Mouse (Mus musculus) olfactory bulb, adult 2 months (tissue): ENCODE results near the gene Pid1. TPM values are rescaled to one million over a fixed set of nuclear protein-coding genes. Genes with fewer than 3 reads are reported as not detected.

Source experiments
- H3K27ac ChIP-seq: fragments of 200-500 bp; 2 replicates; pipeline ENCODE4 v1.5.1; 2012; ENCODE audit warnings: low read depth, low read length; ENCODE audit not compliant: insufficient read depth
- H3K4me1 ChIP-seq: fragments of 200-500 bp; 2 replicates; pipeline ENCODE4 v1.6.1; 2012; ENCODE audit warnings: low read length; ENCODE audit not compliant: control insufficient read depth, insufficient read depth
- H3K4me3 ChIP-seq: fragments of 200-500 bp; 2 replicates; pipeline ENCODE4 v1.5.1; 2012; ENCODE audit warnings: mild to moderate bottlenecking, low read depth, low read length, moderate library complexity; ENCODE audit not compliant: insufficient read depth
- CTCF ChIP-seq: fragments of 200-500 bp; IDR thresholded peaks from 2 replicates; pipeline ENCODE4 v1.5.1; 2012; ENCODE audit warnings: low read depth, mild to moderate bottlenecking, low read length, moderate library complexity; ENCODE audit not compliant: insufficient read depth
- POLR2A ChIP-seq: fragments of 200-500 bp; IDR thresholded peaks from 2 replicates; pipeline ENCODE4 v1.6.1; 2012; ENCODE audit warnings: mild to moderate bottlenecking, low read depth, low read length, moderate library complexity; ENCODE audit not compliant: insufficient read depth
- WGBS: fragments of 180-500 bp; shearing (Covaris S2); methylation state at CpG from one replicate; pipeline ENCODE4 v1.1.7; 2018; 5-methylcytosine and 5-hydroxymethylcytosine counted together
- polyA plus RNA-seq: library from polyadenylated mRNA; stranded (reverse); fragments of >200 nt; gene quantifications from 2 replicates; pipeline ENCODE4 v1.2.4, GENCODE M21; 2012; ENCODE audit warnings: low replicate concordance; ENCODE audit not compliant: missing spikeins, insufficient read depth, insufficient read length

The Pid1 gene
- polyA plus RNA-seq, 1 experiment = not detected

DNA sequence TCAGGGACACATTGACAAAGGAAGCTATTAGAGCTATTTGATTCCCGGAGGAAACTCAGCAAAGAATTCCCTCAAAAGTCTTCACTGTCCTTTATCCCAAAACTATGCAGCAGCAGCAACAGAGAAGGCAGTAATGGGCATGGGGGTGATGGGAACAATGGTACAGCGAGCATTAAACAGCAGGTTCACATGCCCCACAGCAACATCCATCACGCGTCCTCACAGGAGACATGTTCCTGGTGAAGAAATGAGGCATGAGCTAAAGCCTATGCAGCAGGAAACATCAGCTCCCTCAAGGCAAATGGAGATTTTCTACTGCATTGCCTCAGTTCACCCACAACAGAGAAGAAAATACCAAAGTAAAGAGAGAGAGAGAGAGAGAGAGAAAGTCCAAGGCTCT is 231.5 kb downstream of the Pid1 start:
- Histone ChIP-seq H3K4me1 (peaks cover 2% of the 10 kb centered on the region; the same call in 1 of the 2 replicates), H3K27ac (no peak overlapping the region), H3K4me3 (no peak overlapping the region)
- 79% methylated on average over 4 of the region's 4 CpGs for WGBS
- TF ChIP-seq POLR2A (no peak), CTCF (no peak)

DNA sequence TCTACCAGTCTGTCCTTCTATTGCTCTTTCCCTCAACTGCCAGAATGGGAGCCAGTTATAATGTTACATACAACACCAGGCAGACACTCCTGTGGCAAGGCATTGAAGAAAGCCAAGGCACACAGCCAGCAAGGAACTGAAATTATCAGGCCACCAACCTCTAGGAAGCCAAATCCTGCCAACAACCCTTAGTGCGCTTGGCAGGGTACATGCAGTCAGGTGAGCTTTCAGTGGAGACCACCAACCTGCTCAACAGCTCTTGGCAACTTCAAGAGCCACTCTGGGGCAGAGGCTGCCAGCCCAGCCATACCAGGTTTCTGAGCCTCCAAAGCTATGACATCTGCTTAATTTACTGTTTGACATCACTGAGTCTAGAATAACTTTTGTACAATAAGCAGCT is 232.2 kb downstream of the Pid1 start:
- WGBS = 95% methylated on average over 1 of the region's 1 CpGs
- peaks cover 2% of the 10 kb centered on the region; the same call in 1 of the 2 replicates for H3K4me1 ChIP-seq
- no peak for TF ChIP-seq POLR2A
- TF ChIP-seq CTCF = no peak
- no peak overlapping the region for H3K4me3 ChIP-seq
- H3K27ac ChIP-seq = no peak overlapping the region

DNA sequence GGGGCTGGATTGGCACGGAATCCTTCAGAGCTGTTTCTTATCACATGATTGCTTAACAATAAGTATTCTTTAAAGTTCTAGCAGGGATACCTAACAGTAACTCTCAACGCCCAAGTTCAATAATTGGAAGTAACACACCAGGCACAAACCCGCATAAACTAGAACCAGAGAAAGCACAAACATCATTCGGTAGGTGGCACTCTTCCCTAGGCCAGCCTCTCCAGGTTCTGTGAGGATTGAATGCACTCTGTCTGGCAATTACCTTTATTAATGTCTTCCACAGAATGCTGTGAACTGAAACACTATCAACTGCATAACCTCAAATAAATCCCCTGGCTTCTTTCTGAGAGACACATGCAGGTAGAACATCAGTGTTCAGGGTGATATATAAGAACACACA is 235.5 kb downstream of the Pid1 start:
- no peak for TF ChIP-seq POLR2A
- no peak for TF ChIP-seq CTCF
- H3K4me1 ChIP-seq = peaks cover 2% of the 10 kb centered on the region; the same call in 1 of the 2 replicates
- H3K4me3 ChIP-seq = no peak overlapping the region
- WGBS = 59% methylated on average over 4 of the region's 4 CpGs
- H3K27ac ChIP-seq = no peak overlapping the region

DNA sequence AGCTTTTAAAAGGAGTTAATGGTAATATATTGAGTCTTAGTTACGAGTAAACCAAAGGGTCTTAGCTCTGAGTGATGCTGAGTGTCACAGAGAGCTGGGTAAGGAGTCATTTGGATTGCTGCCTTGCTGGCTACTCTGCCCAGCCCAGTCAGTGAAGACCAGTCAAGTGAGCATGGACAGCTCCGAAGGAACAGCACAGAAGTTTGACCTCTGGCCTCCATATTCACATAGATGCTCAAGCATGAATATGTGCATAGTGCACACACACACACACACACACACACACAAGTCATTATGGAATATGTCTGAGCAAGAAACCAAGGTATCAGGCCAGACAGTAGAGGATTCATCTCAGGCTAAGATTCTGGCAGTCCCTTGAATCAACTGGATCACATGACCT is 244.7 kb downstream of the Pid1 start:
- no peak overlapping the region for H3K4me3 ChIP-seq
- H3K27ac ChIP-seq = no peak overlapping the region
- TF ChIP-seq POLR2A (no peak), CTCF (no peak)
- no peaks in the 10 kb centered on the region for H3K4me1 ChIP-seq
- 83% methylated on average over 2 of the region's 2 CpGs for WGBS

DNA sequence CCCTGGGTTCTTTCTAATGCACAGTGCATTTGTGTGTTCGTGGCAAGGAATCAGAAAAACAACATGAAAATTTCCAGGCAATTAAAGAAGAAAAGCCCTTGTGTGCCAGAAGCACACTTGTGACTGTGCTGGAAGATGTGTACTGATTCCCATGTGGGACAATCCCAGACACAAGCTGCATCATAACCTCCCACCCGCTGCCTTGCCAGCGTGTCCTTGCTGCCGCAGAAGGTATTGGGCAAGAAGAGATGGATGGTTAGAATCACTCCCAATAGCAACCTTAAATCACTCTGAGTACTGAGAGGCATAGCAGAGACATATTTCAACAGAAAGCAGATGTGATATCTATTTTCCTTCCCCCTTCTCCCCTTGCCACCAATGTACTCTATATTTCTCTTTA is 257.2 kb downstream of the Pid1 start:
- no peak overlapping the region for H3K4me3 ChIP-seq
- H3K4me1 ChIP-seq = peaks cover 7% of the 10 kb centered on the region
- no peak overlapping the region for H3K27ac ChIP-seq
- 79% methylated on average over 4 of the region's 4 CpGs for WGBS
- TF ChIP-seq POLR2A = no peak
- TF ChIP-seq CTCF = no peak

DNA sequence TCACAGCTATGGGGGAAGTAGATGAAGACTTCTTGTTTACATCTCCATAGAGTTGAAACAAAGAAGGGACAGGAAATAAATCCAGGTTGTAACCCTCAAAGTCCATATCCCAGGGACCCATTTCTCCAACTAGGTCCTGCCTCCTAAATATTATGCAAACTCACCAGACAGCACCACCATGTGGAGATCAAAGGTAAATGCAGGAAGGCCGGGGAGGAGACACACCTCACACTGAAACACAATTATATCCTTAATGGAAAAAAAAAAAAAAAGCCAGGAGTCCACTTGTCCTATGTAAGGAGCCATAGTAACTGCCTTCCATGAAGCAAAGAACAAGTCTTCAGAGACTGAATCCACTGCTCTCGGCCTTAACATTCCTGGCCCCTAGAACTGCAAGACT is 261.9 kb downstream of the Pid1 start:
- H3K4me1 ChIP-seq = peaks cover 3% of the 10 kb centered on the region
- WGBS = 77% methylated on average over 2 of the region's 2 CpGs
- no peak overlapping the region for H3K27ac ChIP-seq
- no peak overlapping the region for H3K4me3 ChIP-seq
- no peak for TF ChIP-seq CTCF
- no peak for TF ChIP-seq POLR2A

DNA sequence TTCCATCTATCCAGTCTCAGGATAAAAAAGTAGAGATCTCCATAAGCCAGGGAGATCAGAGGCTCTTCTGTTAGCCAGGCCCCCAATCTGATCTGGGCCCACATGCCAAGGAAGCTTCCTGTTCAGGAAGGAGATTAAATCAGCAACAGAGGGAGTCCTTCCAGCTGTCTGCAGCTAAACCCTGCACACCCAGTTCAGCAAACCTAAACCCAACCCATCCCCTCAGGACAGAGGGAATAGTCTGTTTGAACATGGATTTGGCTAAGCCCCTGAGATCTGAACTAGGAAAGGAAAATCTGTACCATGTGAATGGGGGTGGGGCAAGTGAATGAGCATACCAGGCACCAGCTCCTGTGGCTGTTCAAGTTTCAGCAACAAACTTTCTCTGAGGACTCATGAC is 266.6 kb downstream of the Pid1 start:
- H3K4me3 ChIP-seq = no peak overlapping the region
- no peak for TF ChIP-seq CTCF
- TF ChIP-seq POLR2A = no peak
- H3K27ac ChIP-seq = no peak overlapping the region
- no peaks in the 10 kb centered on the region for H3K4me1 ChIP-seq

DNA sequence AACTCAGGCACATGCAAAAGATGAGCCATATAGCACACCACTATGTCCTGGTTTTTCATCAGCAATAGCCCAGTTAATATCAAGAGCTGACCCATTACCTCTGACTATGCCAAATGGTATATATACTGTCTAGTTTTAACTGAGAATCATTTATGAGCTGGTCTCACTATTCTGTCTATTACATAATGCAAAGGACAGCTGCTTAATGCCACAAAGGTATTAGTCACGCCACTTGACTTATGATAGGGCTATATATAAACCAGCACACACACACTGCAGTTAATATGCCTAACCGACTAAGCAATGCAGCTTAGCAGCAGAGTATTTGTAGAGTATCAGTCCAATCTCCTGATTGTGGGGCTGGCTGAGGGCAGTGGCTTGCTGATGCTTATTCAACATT is 270.7 kb downstream of the Pid1 start:
- Histone ChIP-seq H3K27ac (no peak overlapping the region), H3K4me3 (no peak overlapping the region), H3K4me1 (no peaks in the 10 kb centered on the region)
- WGBS = 46% methylated on average over 2 of the region's 2 CpGs
- no peak for TF ChIP-seq POLR2A
- TF ChIP-seq CTCF = no peak

DNA sequence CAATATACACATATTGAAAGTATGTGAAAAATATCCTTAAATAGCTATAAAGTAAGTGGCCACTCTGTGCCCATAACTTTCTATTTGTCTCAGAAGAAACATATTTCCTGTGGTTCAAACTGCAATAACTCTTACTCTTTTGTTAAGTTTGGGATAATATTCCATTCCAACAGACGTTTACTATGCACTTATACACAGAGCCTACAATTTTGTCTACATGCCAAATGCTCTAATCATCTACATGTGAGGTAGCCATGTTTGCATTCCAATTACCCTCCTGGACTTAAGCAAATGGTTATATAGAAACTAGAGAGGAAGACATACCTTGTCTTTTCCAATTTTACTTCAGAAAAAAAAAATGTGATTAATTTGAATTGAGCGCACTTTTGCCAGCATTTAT is 274.3 kb downstream of the Pid1 start:
- Histone ChIP-seq H3K4me3 (no peak overlapping the region), H3K27ac (no peak overlapping the region), H3K4me1 (no peaks in the 10 kb centered on the region)
- TF ChIP-seq POLR2A = no peak
- no peak for TF ChIP-seq CTCF
- 80% methylated on average over 2 of the region's 2 CpGs for WGBS

DNA sequence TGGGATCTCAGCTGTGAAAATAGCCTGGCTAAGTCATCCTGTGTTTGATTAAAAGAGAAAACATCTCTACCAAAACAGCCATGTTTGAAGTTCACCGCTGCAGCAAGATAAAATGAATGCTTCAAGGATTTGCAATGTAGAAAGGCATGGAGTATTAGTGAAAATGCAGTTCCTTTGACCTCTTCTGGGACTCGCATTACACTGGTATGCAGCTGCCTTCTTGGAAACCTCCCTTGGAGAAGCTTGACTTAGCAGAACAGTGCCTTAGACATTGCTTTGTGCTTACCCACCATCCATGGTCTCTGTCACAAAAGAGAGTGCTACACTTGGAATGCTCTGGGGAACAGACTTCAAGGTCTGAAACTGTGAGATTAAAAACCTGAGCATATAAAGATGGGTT is 276.0 kb downstream of the Pid1 start:
- 93% methylated on average over 2 of the region's 2 CpGs for WGBS
- Histone ChIP-seq H3K27ac (no peak overlapping the region), H3K4me3 (no peak overlapping the region), H3K4me1 (no peaks in the 10 kb centered on the region)
- TF ChIP-seq CTCF = no peak
- no peak for TF ChIP-seq POLR2A
